Mouse (Mus musculus): ENCODE measurements around the gene Sbp. TPM values are rescaled to one million over a fixed set of nuclear protein-coding genes. Genes with fewer than 3 reads are reported as not detected.

The Sbp gene
- polyA plus RNA-seq, 1 experiment from 2014 or later = not detected

GRCm38 (mm10) chr17:23960084-23960738, 18.7 kb downstream of the Sbp start:
- WGBS = 37% methylated on average over 3 of the region's 3 CpGs
- Histone ChIP-seq H3K36me3 (ENCODE audit: control insufficient read depth, insufficient read depth) (no peaks in the 10 kb centered on the region), H3K9ac (ENCODE audit: low read length) (no peak overlapping the region), H3K4me1 (ENCODE audit: control insufficient read depth, insufficient read depth, low read length) (no peaks in the 10 kb centered on the region), H3K27me3 (ENCODE audit: control insufficient read depth, insufficient read depth, low read length) (no peaks in the 10 kb centered on the region), H3K4me3 (ENCODE audit: low read length) (no peak overlapping the region), H3K4me2 (ENCODE audit: low read depth, low read length) (no peak overlapping the region), H3K27ac (ENCODE audit: low read length) (no peak overlapping the region), H3K9me3 (replicated peaks; ENCODE audit: control insufficient read depth, low read length) (no peaks in the 10 kb centered on the region)
- peak; percentile 88 for ATAC-seq (replicated peaks; ENCODE audit: extremely low read depth, insufficient read depth, low FRiP score)

DNA sequence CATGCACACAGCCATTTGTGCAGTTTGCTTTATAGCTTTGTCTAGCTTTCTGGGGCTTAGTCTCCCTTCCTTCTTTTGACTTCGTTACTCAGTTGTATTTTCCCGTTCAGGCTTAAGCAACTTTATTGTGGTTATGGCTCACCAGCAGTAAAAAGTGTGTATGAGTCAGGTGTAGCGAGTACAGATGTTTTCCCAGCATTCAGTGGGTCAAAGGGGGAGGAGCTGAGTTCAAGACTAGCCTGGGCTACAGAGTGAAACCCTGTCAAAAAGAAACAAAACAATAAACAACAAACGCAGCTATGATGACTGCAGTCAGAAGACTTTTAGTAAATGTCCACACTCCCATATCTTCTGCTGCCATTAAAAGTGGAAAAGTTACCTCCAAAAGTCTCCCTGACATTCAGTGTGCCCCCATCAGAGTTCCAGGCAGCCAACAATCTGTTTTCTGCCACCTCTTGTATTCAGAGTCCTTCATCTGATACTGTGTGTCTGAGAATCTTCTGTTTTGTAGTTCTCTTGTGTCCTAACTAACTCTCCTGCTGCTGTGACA, 20.2 kb downstream of the Sbp start:
- WGBS = 71% methylated on average over 4 of the region's 4 CpGs
- ATAC-seq (replicated peaks; ENCODE audit: extremely low read depth, insufficient read depth, low FRiP score) = no peak

GRCm38 (mm10) chr17:23965805-23966425, 24.4 kb downstream of the Sbp start:
- no peak overlapping the region for H3K27ac ChIP-seq (ENCODE audit: low read length)
- no peak overlapping the region for H3K4me2 ChIP-seq (ENCODE audit: low read depth, low read length)
- no peaks in the 10 kb centered on the region for H3K4me1 ChIP-seq (ENCODE audit: control insufficient read depth, insufficient read depth, low read length)
- ATAC-seq (replicated peaks; ENCODE audit: extremely low read depth, insufficient read depth, low FRiP score) = no peak
- no peaks in the 10 kb centered on the region for H3K36me3 ChIP-seq (ENCODE audit: control insufficient read depth, insufficient read depth)
- H3K9me3 ChIP-seq (replicated peaks; ENCODE audit: control insufficient read depth, low read length) = no peaks in the 10 kb centered on the region
- no peak overlapping the region for H3K9ac ChIP-seq (ENCODE audit: low read length)
- H3K4me3 ChIP-seq (ENCODE audit: low read length) = no peak overlapping the region
- H3K27me3 ChIP-seq (ENCODE audit: control insufficient read depth, insufficient read depth, low read length) = no peaks in the 10 kb centered on the region
- 41% methylated on average over 6 of the region's 6 CpGs for WGBS

More for the DNA sequence above, 20.2 kb downstream of the Sbp start:
- Histone ChIP-seq H3K9me3 (replicated peaks; ENCODE audit: control insufficient read depth, low read length) (no peaks in the 10 kb centered on the region), H3K4me3 (ENCODE audit: low read length) (no peak overlapping the region), H3K36me3 (ENCODE audit: control insufficient read depth, insufficient read depth) (no peaks in the 10 kb centered on the region), H3K4me2 (ENCODE audit: low read depth, low read length) (no peak overlapping the region), H3K27me3 (ENCODE audit: control insufficient read depth, insufficient read depth, low read length) (no peaks in the 10 kb centered on the region), H3K27ac (ENCODE audit: low read length) (no peak overlapping the region), H3K4me1 (ENCODE audit: control insufficient read depth, insufficient read depth, low read length) (no peaks in the 10 kb centered on the region), H3K9ac (ENCODE audit: low read length) (no peak overlapping the region)

GRCm38 (mm10) chr17:23966658-23967401, 25.4 kb downstream of the Sbp start:
- H3K27ac ChIP-seq (ENCODE audit: low read length) = no peak overlapping the region
- H3K27me3 ChIP-seq (ENCODE audit: control insufficient read depth, insufficient read depth, low read length) = no peaks in the 10 kb centered on the region
- H3K9ac ChIP-seq (ENCODE audit: low read length) = no peak overlapping the region
- H3K4me1 ChIP-seq (ENCODE audit: control insufficient read depth, insufficient read depth, low read length) = no peaks in the 10 kb centered on the region
- 71% methylated on average over 10 of the region's 10 CpGs for WGBS
- no peaks in the 10 kb centered on the region for H3K9me3 ChIP-seq (replicated peaks; ENCODE audit: control insufficient read depth, low read length)
- H3K36me3 ChIP-seq (ENCODE audit: control insufficient read depth, insufficient read depth) = no peaks in the 10 kb centered on the region
- ATAC-seq (replicated peaks; ENCODE audit: extremely low read depth, insufficient read depth, low FRiP score) = no peak
- no peak overlapping the region for H3K4me3 ChIP-seq (ENCODE audit: low read length)
- H3K4me2 ChIP-seq (ENCODE audit: low read depth, low read length) = no peak overlapping the region

GRCm38 (mm10) chr17:23968780-23969179, 27.3 kb downstream of the Sbp start:
- Histone ChIP-seq H3K9me3 (replicated peaks; ENCODE audit: control insufficient read depth, low read length) (no peaks in the 10 kb centered on the region), H3K4me3 (ENCODE audit: low read length) (no peak overlapping the region), H3K36me3 (ENCODE audit: control insufficient read depth, insufficient read depth) (no peaks in the 10 kb centered on the region), H3K4me1 (ENCODE audit: control insufficient read depth, insufficient read depth, low read length) (no peaks in the 10 kb centered on the region), H3K9ac (ENCODE audit: low read length) (no peak overlapping the region), H3K27me3 (ENCODE audit: control insufficient read depth, insufficient read depth, low read length) (no peaks in the 10 kb centered on the region), H3K27ac (ENCODE audit: low read length) (no peak overlapping the region), H3K4me2 (ENCODE audit: low read depth, low read length) (no peak overlapping the region)
- WGBS = 50% methylated on average over 2 of the region's 2 CpGs
- no peak for ATAC-seq (replicated peaks; ENCODE audit: extremely low read depth, insufficient read depth, low FRiP score)

GRCm38 (mm10) chr17:23969231-23969630, 27.8 kb downstream of the Sbp start:
- H3K27ac ChIP-seq (ENCODE audit: low read length) = no peak overlapping the region
- WGBS = 6% methylated on average over 1 of the region's 1 CpGs
- H3K4me2 ChIP-seq (ENCODE audit: low read depth, low read length) = no peak overlapping the region
- H3K4me1 ChIP-seq (ENCODE audit: control insufficient read depth, insufficient read depth, low read length) = no peaks in the 10 kb centered on the region
- ATAC-seq (replicated peaks; ENCODE audit: extremely low read depth, insufficient read depth, low FRiP score) = no peak; the same call in 1 of the 2 replicates
- H3K27me3 ChIP-seq (ENCODE audit: control insufficient read depth, insufficient read depth, low read length) = no peaks in the 10 kb centered on the region
- no peaks in the 10 kb centered on the region for H3K9me3 ChIP-seq (replicated peaks; ENCODE audit: control insufficient read depth, low read length)
- H3K36me3 ChIP-seq (ENCODE audit: control insufficient read depth, insufficient read depth) = no peaks in the 10 kb centered on the region
- H3K9ac ChIP-seq (ENCODE audit: low read length) = no peak overlapping the region
- no peak overlapping the region for H3K4me3 ChIP-seq (ENCODE audit: low read length)

DNA sequence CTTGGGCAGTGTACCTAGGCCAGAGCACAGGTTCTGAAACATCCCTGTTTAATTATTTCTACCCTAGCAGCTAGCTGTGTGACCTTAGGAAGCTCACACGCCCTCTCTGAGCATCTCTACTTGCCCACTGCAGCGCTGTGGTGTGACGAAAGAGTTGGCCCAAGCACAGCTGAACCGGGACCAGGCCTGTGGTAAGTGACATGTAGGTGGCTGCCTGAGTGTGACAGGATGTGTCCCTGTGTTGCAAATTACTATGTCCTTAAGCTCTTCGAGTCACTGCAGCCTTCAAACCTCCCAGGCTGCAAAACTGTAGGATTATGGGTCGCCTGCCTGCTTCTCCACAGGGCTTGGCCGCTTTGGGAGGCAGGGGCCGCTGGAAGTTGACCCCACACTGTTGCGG, 29.8 kb downstream of the Sbp start:
- Histone ChIP-seq H3K27me3 (ENCODE audit: control insufficient read depth, insufficient read depth, low read length) (no peaks in the 10 kb centered on the region), H3K4me3 (ENCODE audit: low read length) (no peak overlapping the region), H3K4me2 (ENCODE audit: low read depth, low read length) (no peak overlapping the region), H3K9me3 (replicated peaks; ENCODE audit: control insufficient read depth, low read length) (no peaks in the 10 kb centered on the region), H3K9ac (ENCODE audit: low read length) (no peak overlapping the region), H3K36me3 (ENCODE audit: control insufficient read depth, insufficient read depth) (no peaks in the 10 kb centered on the region), H3K27ac (ENCODE audit: low read length) (no peak overlapping the region), H3K4me1 (ENCODE audit: control insufficient read depth, insufficient read depth, low read length) (no peaks in the 10 kb centered on the region)
- ATAC-seq (replicated peaks; ENCODE audit: extremely low read depth, insufficient read depth, low FRiP score) = no peak
- WGBS = 72% methylated on average over 9 of the region's 9 CpGs

- H3K4me3 ChIP-seq (ENCODE audit: low read length) = no peak overlapping the region
- no peak overlapping the region for H3K9ac ChIP-seq (ENCODE audit: low read length)
- H3K27me3 ChIP-seq (ENCODE audit: control insufficient read depth, insufficient read depth, low read length) = no peaks in the 10 kb centered on the region
- WGBS = 83% methylated on average over 4 of the region's 4 CpGs
- no peaks in the 10 kb centered on the region for H3K4me1 ChIP-seq (ENCODE audit: control insufficient read depth, insufficient read depth, low read length)
- H3K36me3 ChIP-seq (ENCODE audit: control insufficient read depth, insufficient read depth) = no peaks in the 10 kb centered on the region
- no peak overlapping the region for H3K4me2 ChIP-seq (ENCODE audit: low read depth, low read length)
- H3K27ac ChIP-seq (ENCODE audit: low read length) = no peak overlapping the region
- no peaks in the 10 kb centered on the region for H3K9me3 ChIP-seq (replicated peaks; ENCODE audit: control insufficient read depth, low read length)
- no peak for ATAC-seq (replicated peaks; ENCODE audit: extremely low read depth, insufficient read depth, low FRiP score)
Measured at GRCm38 (mm10) chr17:23976665-23977064, 35.2 kb downstream of the Sbp start.

DNA sequence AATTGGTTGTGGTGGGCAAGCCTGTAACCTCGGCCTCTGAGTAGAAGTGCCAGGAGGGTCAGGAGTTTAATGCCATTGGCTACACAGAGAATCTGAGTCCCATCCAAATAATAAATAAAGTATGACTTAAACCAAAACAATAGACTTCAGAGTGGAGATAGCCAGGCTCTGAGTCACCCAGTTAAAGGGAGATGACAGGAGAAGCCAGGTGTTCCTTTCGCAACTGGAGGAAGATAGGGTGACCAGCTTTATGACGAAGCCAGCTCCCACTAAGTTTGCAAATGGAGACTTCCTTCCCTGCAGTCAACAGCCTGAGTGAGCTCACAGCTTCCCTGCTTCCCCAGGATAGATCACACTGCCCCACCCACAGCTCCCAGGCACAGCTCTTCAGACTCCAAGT, 38.0 kb downstream of the Sbp start:
- 57% methylated on average over 3 of the region's 3 CpGs for WGBS
- Histone ChIP-seq H3K27me3 (ENCODE audit: control insufficient read depth, insufficient read depth, low read length) (no peaks in the 10 kb centered on the region), H3K9ac (ENCODE audit: low read length) (no peak overlapping the region), H3K36me3 (ENCODE audit: control insufficient read depth, insufficient read depth) (no peaks in the 10 kb centered on the region), H3K4me2 (ENCODE audit: low read depth, low read length) (no peak overlapping the region), H3K27ac (ENCODE audit: low read length) (no peak overlapping the region), H3K4me1 (ENCODE audit: control insufficient read depth, insufficient read depth, low read length) (no peaks in the 10 kb centered on the region), H3K9me3 (replicated peaks; ENCODE audit: control insufficient read depth, low read length) (no peaks in the 10 kb centered on the region), H3K4me3 (ENCODE audit: low read length) (no peak overlapping the region)
- no peak for ATAC-seq (replicated peaks; ENCODE audit: extremely low read depth, insufficient read depth, low FRiP score)

Measured in heart, embryonic 16.5 days (tissue).